Mouse (Mus musculus) frontal cortex, postnatal 10 days (tissue): ENCODE data around the gene Med12l.
"Not testable (repeated sequence)": the region's sequence is repeated elsewhere in the genome, so short reads cannot be mapped to it uniquely, and the experiment has no call there.

ENCODE experiments used
- DNase-seq, 2 experiments: peaks; one replicate each; pipeline ENCODE4 v3.0.0; 2022; ENCODE audit warnings: low spot score in 2 of 2, mixed read lengths in 1 of 2

Med12l gene

GRCm38 (mm10) chr3:59101218-59101986, 95.8 kb downstream of the Med12l start, which contains the start of gene Gpr171:
TSS of gene Gpr171 (minus strand) at chr3:59101821.
- DNase-seq = no peak

GRCm38 (mm10) chr3:59102146-59102545, 96.5 kb downstream of the Med12l start:
- no peak for DNase-seq

GRCm38 (mm10) chr3:59104462-59104861, 98.8 kb downstream of the Med12l start:
- DNase-seq = no peak

GRCm38 (mm10) chr3:59107439-59107838, 101.8 kb downstream of the Med12l start:
- no peak for DNase-seq

- DNase-seq = not testable (repeated sequence)
Measured at GRCm38 (mm10) chr3:59109834-59110233, 104.2 kb downstream of the Med12l start.

- DNase-seq = no peak
Measured at GRCm38 (mm10) chr3:59111944-59112343, 106.3 kb downstream of the Med12l start.

GRCm38 (mm10) chr3:59113291-59113690, 107.7 kb downstream of the Med12l start:
- DNase-seq = not testable (repeated sequence)

- no peak for DNase-seq
Measured at GRCm38 (mm10) chr3:59113973-59114517, 108.4 kb downstream of the Med12l start.

- DNase-seq = no peak
Measured at GRCm38 (mm10) chr3:59121067-59121730, 115.6 kb downstream of the Med12l start.

GRCm38 (mm10) chr3:59121780-59122449, 116.3 kb downstream of the Med12l start:
- no peak for DNase-seq

- DNase-seq = no peak
Measured at GRCm38 (mm10) chr3:59125022-59125421, 119.4 kb downstream of the Med12l start.

- no peak for DNase-seq
Measured at GRCm38 (mm10) chr3:59125783-59126555, 120.3 kb downstream of the Med12l start.

GRCm38 (mm10) chr3:59128681-59129080, 123.1 kb downstream of the Med12l start:
- DNase-seq = no peak

GRCm38 (mm10) chr3:59129547-59129946, 123.9 kb downstream of the Med12l start:
- no peak for DNase-seq

GRCm38 (mm10) chr3:59130431-59130830, 124.8 kb downstream of the Med12l start:
- no peak for DNase-seq

- DNase-seq = no peak
Measured at GRCm38 (mm10) chr3:59131081-59131480, 125.5 kb downstream of the Med12l start.

- no peak for DNase-seq
Measured at GRCm38 (mm10) chr3:59131966-59132365, 126.3 kb downstream of the Med12l start.

GRCm38 (mm10) chr3:59133189-59133588, 127.6 kb downstream of the Med12l start:
- no peak for DNase-seq

GRCm38 (mm10) chr3:59135911-59136653, 130.5 kb downstream of the Med12l start:
- peak in 1 of 2 experiments; percentile 32 for DNase-seq

GRCm38 (mm10) chr3:59138946-59139468, 133.4 kb downstream of the Med12l start:
- DNase-seq = no peak
